Mouse (Mus musculus) 3134 (cell line): ENCODE measurements at regions not wholly inside any gene's neighbourhood (a gene's known extent, or its start where the extent isn't known, plus 50 kb on each side); places are given as distances from the start of the nearest gene placed in this dataset.

ENCODE experiments used
- DNase-seq: peaks from one replicate; pipeline ENCODE4 v3.0.0-alpha.2; 2011; ENCODE audit warnings: low spot score; ENCODE audit not compliant: insufficient read length; ENCODE audit errors: extremely low read depth

GRCm38 (mm10) chr3:105374836-105375235 lies 77.3 kb upstream of the Kcnd3 start:
- DNase-seq = no peak

GRCm38 (mm10) chr3:105375383-105375782 lies 76.7 kb upstream of the Kcnd3 start:
- no peak for DNase-seq

GRCm38 (mm10) chr3:105375820-105376219 lies 76.3 kb upstream of the Kcnd3 start:
- no peak for DNase-seq

- no peak for DNase-seq
Measured at GRCm38 (mm10) chr3:105376346-105376745, 75.8 kb upstream of the Kcnd3 start.

DNA sequence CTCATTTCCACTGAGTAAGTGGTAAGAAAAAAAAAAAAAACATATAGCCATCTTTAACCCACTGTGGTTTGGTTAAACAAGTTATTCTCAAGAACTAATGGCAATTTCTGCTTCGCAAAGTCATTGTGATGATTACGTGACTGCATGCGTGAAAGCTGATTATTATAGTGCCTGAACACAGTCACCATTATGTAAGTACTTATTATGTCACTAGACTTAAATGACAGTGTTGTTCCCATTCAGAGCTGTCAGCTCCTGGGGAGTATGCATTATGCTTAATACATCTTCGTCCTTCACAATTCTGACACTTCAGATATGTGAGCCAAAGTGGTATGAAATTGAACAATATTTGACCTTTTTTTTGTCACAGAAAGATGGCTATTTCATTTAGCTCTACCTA lies 71.3 kb upstream of the Kcnd3 start:
- no peak for DNase-seq

GRCm38 (mm10) chr3:105392611-105393514 lies 59.3 kb upstream of the Kcnd3 start:
- peak; percentile 37 for DNase-seq
